Mouse (Mus musculus) midbrain, embryonic 16.5 days (tissue): Measurements from ENCODE around the gene Odf3l1. TPM values are rescaled to one million over a fixed set of nuclear protein-coding genes. Genes with fewer than 3 reads are reported as not detected.
A peak's percentile ranks its signal among the peaks of the same experiment; 100 is the strongest.

Experiments
- ATAC-seq: fragments of 200-750 bp; cut with Nextera tagmentation; 2 replicates; pipeline ENCODE4 v1.8.0; 2017; ENCODE audit warnings: moderate TSS enrichment
- H3K27ac ChIP-seq: fragments of 300-500 bp; sonication (generic); 2 replicates; pipeline ENCODE4 v1.5.1; 2014; ENCODE audit warnings: mild to moderate bottlenecking, low read length, mixed read lengths
- H3K27me3 ChIP-seq: fragments of 300-500 bp; sonication (generic); 2 replicates; pipeline ENCODE4 v1.6.1; 2014; ENCODE audit warnings: low read depth, low read length, mixed read lengths; ENCODE audit not compliant: control insufficient read depth, insufficient read depth
- H3K36me3 ChIP-seq: fragments of 300-500 bp; sonication (generic); 2 replicates; pipeline ENCODE4 v1.6.1; 2014; ENCODE audit warnings: mild to moderate bottlenecking, low read length, moderate library complexity, mixed read lengths; ENCODE audit not compliant: control insufficient read depth, insufficient read depth
- H3K4me1 ChIP-seq: fragments of 300-500 bp; sonication (generic); 2 replicates; pipeline ENCODE4 v1.6.1; 2014; ENCODE audit warnings: mild to moderate bottlenecking, low read length, mixed read lengths; ENCODE audit not compliant: control insufficient read depth, insufficient read depth
- H3K4me2 ChIP-seq: fragments of 300-500 bp; sonication (generic); 2 replicates; pipeline ENCODE4 v1.6.1; 2014; ENCODE audit warnings: mild to moderate bottlenecking, low read length, mixed read lengths
- H3K4me3 ChIP-seq: fragments of 300-500 bp; sonication (generic); 2 replicates; pipeline ENCODE4 v1.5.1; 2014; ENCODE audit warnings: low read depth, mild to moderate bottlenecking, low read length, moderate library complexity, mixed read lengths
- H3K9ac ChIP-seq: fragments of 300-500 bp; sonication (generic); 2 replicates; pipeline ENCODE4 v1.6.1; 2014; ENCODE audit warnings: low read depth, low read length, mixed read lengths
- H3K9me3 ChIP-seq: fragments of 300-500 bp; sonication (generic); replicated peaks from 2 replicates; pipeline ENCODE4 v1.6.1; 2014; ENCODE audit warnings: mild to moderate bottlenecking, low read length, mixed read lengths; ENCODE audit not compliant: control insufficient read depth, poor library complexity, severe bottlenecking
- WGBS: fragments of 180-500 bp; shearing (Covaris S2); extraction: QIAGEN DNeasy Blood & Tissue Kit; methylation state at CpG from one replicate; pipeline ENCODE4 v1.1.7; 2014; 5-methylcytosine and 5-hydroxymethylcytosine counted together
- polyA plus RNA-seq: library from polyadenylated mRNA; unstranded; fragments of >200 nt; fragmentation: Nextera tagmentation; extraction: Ambion mirVana; gene quantifications from 2 replicates; pipeline ENCODE4 v1.2.1, GENCODE M21; 2015

The Odf3l1 gene
- polyA plus RNA-seq, 1 experiment from 2014 or later: not detected

GRCm38 (mm10) chr9:56899409-56899808 is 34.9 kb upstream of the Odf3l1 start:
- Histone ChIP-seq H3K9ac (no peak overlapping the region), H3K36me3 (no peaks in the 10 kb centered on the region), H3K27ac (no peak overlapping the region), H3K4me1 (no peaks in the 10 kb centered on the region), H3K27me3 (no peaks in the 10 kb centered on the region), H3K4me3 (no peak overlapping the region), H3K4me2 (no peak overlapping the region), H3K9me3 (no peaks in the 10 kb centered on the region)
- no peak for ATAC-seq
- 81% methylated on average over 11 of the region's 11 CpGs for WGBS

GRCm38 (mm10) chr9:56896779-56897178 is 32.3 kb upstream of the Odf3l1 start:
- H3K36me3 ChIP-seq: no peaks in the 10 kb centered on the region
- no peak for ATAC-seq
- H3K27ac ChIP-seq: no peak overlapping the region
- 89% methylated on average over 12 of the region's 12 CpGs for WGBS
- no peaks in the 10 kb centered on the region for H3K9me3 ChIP-seq
- no peak overlapping the region for H3K9ac ChIP-seq
- no peak overlapping the region for H3K4me3 ChIP-seq
- no peaks in the 10 kb centered on the region; the same call in 1 of the 2 replicates for H3K27me3 ChIP-seq
- peaks cover under 1% of the 10 kb centered on the region for H3K4me1 ChIP-seq
- H3K4me2 ChIP-seq: no peak overlapping the region

DNA sequence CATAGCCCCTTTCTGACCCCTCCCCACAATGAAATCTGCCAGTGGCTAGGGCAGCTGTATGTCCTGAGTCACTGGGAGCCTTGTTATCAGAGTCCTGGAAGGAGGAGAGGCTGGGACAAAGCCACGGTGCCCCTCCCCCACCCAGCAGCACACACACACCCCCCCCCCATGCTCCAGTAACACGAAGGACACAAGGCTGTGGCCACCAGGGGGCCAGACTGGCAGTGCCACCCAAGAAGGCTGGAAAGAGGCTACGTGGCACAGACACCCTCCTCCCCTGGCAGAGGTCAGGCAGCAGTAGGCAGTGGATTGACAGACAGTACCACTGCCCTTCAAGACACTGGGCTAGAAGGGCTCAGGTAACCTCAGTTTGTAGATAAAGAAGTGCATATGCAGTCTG is 29.5 kb upstream of the Odf3l1 start:
- ATAC-seq: no peak
- WGBS: 14% methylated on average over 3 of the region's 3 CpGs
- no peaks in the 10 kb centered on the region for H3K9me3 ChIP-seq
- H3K36me3 ChIP-seq: no peaks in the 10 kb centered on the region
- no peaks in the 10 kb centered on the region; the same call in 1 of the 2 replicates for H3K27me3 ChIP-seq
- no peak overlapping the region for H3K9ac ChIP-seq
- H3K4me2 ChIP-seq: no peak overlapping the region
- H3K4me3 ChIP-seq: no peak overlapping the region
- H3K27ac ChIP-seq: no peak overlapping the region
- H3K4me1 ChIP-seq: peaks cover 6% of the 10 kb centered on the region

GRCm38 (mm10) chr9:56893313-56893712 is 28.8 kb upstream of the Odf3l1 start:
- 59% methylated on average over 8 of the region's 8 CpGs for WGBS

DNA sequence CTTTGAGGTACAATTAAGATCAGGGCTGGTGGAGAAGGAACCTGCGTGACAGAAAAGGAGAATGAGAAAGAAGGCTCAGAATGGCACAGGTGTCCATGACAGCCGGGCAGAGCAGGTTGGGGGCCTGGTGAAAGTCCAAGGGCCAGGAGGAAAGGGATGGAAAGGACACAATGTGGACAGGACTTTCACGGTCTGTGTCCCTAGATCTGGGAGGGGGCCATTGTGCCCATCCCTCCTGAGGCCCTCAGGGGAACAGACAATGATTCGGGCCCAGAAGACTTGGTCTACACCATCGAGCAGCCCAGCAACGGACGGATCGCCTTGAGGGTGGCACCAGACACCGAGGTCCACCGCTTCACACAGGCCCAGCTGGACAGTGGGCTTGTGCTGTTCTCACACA is 27.6 kb upstream of the Odf3l1 start:
- no peaks in the 10 kb centered on the region; the same call in 1 of the 2 replicates for H3K27me3 ChIP-seq
- ATAC-seq: no peak
- no peaks in the 10 kb centered on the region for H3K36me3 ChIP-seq
- H3K4me1 ChIP-seq: peaks cover 6% of the 10 kb centered on the region
- no peak overlapping the region for H3K27ac ChIP-seq
- H3K4me2 ChIP-seq: no peak overlapping the region
- no peak overlapping the region for H3K4me3 ChIP-seq
- 89% methylated on average over 10 of the region's 10 CpGs for WGBS
- H3K9me3 ChIP-seq: no peaks in the 10 kb centered on the region
- H3K9ac ChIP-seq: no peak overlapping the region

More at GRCm38 (mm10) chr9:56893313-56893712, 28.8 kb upstream of the Odf3l1 start:
- H3K36me3 ChIP-seq: no peaks in the 10 kb centered on the region
- no peak overlapping the region for H3K9ac ChIP-seq
- no peaks in the 10 kb centered on the region; the same call in 1 of the 2 replicates for H3K27me3 ChIP-seq
- no peaks in the 10 kb centered on the region for H3K9me3 ChIP-seq
- H3K4me1 ChIP-seq: peaks cover 6% of the 10 kb centered on the region
- no peak for ATAC-seq
- H3K27ac ChIP-seq: no peak overlapping the region
- no peak overlapping the region for H3K4me3 ChIP-seq
- H3K4me2 ChIP-seq: no peak overlapping the region

DNA sequence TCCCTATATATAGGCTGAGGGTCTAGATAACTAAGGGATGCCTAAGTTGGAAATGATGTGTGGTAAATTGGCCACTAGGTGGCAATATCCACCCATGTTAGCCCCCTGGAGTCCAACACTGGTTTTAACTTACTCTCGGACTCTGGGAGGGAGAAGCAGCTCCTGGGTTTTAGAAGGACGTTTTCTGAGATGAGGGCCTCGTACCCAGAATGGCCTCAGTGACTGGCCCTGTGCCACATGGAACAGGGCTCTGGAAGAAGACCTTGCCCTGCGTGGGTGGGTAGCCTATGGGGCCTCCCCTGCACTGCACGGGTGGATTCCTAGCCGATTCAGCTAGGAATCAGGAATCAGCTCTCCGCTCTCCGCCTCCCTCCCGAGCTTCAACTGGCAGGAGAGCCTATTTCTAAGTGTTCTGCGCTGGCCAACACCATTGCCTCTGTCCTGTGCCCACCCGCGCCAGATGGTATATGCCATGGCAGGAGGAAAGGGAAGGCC is 27.1 kb upstream of the Odf3l1 start:
- Histone ChIP-seq H3K27me3 (no peaks in the 10 kb centered on the region; the same call in 1 of the 2 replicates), H3K36me3 (no peaks in the 10 kb centered on the region), H3K9ac (peak overlapping the region; percentile 45), H3K27ac (no peak overlapping the region), H3K4me3 (0 out of 2 replicates have a peak overlapping the region, but pooled peaks have one; percentile 6), H3K9me3 (no peaks in the 10 kb centered on the region), H3K4me1 (peaks cover 6% of the 10 kb centered on the region), H3K4me2 (peak overlapping the region; percentile 53)
- 20% methylated on average over 12 of the region's 12 CpGs for WGBS
- peak; percentile 79 for ATAC-seq

- peak overlapping the region; percentile 64; the same call in 1 of the 2 replicates for H3K9ac ChIP-seq
- 72% methylated on average over 11 of the region's 11 CpGs for WGBS
- H3K4me2 ChIP-seq: no peak overlapping the region
These were observed 26.2 kb upstream of the Odf3l1 start for GRCm38 (mm10) chr9:56890522-56891250.

GRCm38 (mm10) chr9:56889817-56890216 is 25.3 kb upstream of the Odf3l1 start:
- no peak overlapping the region for H3K27ac ChIP-seq
- no peaks in the 10 kb centered on the region for H3K36me3 ChIP-seq
- peak; percentile 75 for ATAC-seq
- no peaks in the 10 kb centered on the region for H3K9me3 ChIP-seq
- H3K4me3 ChIP-seq: peak overlapping the region; percentile 29
- no peaks in the 10 kb centered on the region; the same call in 1 of the 2 replicates for H3K27me3 ChIP-seq
- 5% methylated on average over 14 of the region's 14 CpGs for WGBS
- peak overlapping the region; percentile 64 for H3K9ac ChIP-seq
- H3K4me2 ChIP-seq: peak overlapping the region; percentile 70
- peaks cover 6% of the 10 kb centered on the region for H3K4me1 ChIP-seq

More at GRCm38 (mm10) chr9:56890522-56891250, 26.2 kb upstream of the Odf3l1 start:
- ATAC-seq: no peak
- H3K27ac ChIP-seq: no peak overlapping the region
- H3K4me1 ChIP-seq: peaks cover 6% of the 10 kb centered on the region
- H3K4me3 ChIP-seq: no peak overlapping the region
- H3K36me3 ChIP-seq: no peaks in the 10 kb centered on the region
- no peaks in the 10 kb centered on the region; the same call in 1 of the 2 replicates for H3K27me3 ChIP-seq
- H3K9me3 ChIP-seq: no peaks in the 10 kb centered on the region

DNA sequence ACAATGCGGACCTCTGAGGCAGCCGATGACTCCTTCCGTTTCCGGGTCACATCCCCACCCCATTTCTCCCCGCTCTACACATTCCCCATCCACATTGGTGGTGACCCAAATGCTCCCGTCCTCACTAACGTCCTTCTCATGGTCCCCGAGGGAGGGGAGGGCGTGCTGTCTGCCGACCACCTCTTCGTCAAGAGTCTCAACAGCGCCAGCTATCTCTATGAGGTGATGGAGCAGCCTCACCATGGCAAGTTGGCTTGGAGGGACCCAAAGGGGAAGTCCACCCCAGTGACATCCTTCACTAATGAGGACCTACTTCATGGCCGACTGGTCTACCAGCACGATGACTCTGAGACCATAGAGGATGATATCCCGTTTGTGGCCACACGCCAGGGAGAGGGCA is 23.1 kb upstream of the Odf3l1 start:
- ATAC-seq: no peak
- WGBS: 95% methylated on average over 16 of the region's 16 CpGs
- H3K27ac ChIP-seq: no peak overlapping the region

More for the DNA sequence above, 23.1 kb upstream of the Odf3l1 start:
- Histone ChIP-seq H3K36me3 (no peaks in the 10 kb centered on the region), H3K9ac (no peak overlapping the region), H3K4me2 (no peak overlapping the region), H3K4me3 (no peak overlapping the region), H3K27me3 (no peaks in the 10 kb centered on the region; the same call in 1 of the 2 replicates), H3K4me1 (peaks cover 6% of the 10 kb centered on the region), H3K9me3 (no peaks in the 10 kb centered on the region)
